Mouse (Mus musculus) mouse trophoblast stem cell (cell line): ENCODE measurements around the gene Slu7.

Experiments
- in situ Hi-C, 2 experiments: fragments of 300-500 bp; cut with MseI, MboI; formaldehyde crosslinking; loops; 2 replicates in 1 of 2; 3 replicates in 1 of 2; pipeline ENCODE4 v1.15.1; 2025

Slu7 gene

DNA sequence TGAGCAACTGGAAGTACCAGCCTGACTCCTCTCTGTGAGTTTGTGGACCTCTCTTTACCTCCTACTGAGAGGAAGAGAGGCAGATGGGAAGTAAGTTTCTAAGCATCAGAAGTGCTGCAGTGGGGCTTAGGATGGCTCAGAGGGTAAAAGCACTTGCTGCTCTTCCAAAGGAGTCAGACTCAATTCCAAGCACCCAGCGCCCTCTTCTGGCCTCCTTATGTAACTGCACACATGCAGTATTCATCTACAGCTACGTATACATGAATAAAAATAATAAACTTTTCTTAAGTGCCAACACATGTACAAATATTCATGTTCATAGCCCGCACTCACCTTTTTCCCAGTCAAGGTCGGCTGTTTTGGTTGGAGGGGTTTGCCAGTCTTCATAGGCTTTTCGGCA lies 9.2 kb upstream of the Slu7 start:
- in situ Hi-C loops, result no loop called here

DNA sequence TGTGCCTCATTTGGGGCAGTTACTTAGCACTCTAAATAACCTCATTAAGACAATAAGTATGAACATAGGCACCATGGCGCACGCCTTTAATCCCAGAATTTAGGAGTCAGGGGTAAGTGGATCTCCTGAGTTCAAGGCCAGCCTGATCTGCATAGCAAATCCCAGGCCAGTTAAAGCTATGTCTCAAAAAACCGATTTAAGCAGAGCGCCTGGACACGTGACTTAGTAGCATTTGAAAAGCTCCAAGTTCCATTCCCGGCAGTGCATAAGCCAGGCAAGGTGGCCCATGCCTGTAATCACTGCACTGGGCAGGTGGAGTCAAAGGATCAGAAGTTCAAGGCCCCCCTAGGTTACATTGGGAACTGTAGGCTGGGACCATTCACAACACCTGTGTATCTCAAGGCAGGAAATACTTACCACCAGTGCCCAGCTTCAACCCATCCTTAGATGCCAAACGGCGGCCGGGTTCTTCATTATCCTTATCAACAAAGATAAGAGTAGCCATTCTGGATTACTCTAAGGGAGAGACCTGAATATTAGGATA lies 8.3 kb upstream of the Slu7 start:
- in situ Hi-C loops, result no loop called here

DNA sequence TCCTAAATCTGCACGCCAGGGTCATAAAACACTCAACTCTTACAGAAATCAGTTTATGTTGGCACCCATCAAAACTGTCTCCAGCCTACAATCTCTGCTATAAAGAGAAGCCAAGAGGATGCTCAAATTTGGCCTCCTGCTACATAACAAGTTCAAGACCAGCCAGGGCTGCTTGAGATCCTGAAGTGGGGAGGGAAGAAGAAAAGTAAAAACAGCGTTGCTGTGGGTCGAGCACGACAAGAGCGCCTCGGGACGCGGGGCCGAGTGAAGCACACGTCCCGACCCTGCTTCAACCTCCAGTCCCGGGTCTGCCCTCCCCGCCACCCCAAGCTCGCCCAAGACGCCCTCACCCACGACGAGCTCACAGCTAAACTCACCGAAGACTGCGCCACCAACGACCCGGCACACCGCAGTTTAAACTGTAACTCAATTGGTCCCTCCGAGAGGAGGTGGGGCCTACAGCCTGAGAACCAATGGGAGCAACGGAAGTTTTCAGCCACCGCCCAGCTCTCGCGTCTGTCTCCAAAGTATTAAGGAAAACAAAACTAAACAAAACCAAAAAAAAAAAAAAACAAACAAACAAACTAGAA lies 7.6 kb upstream of the Slu7 start, which contains the start of gene Pttg1:
Gene Pttg1 (minus strand): TSS at position 428 of the 590 bp plus-strand sequence.
- in situ Hi-C loops, result no loop called here

DNA sequence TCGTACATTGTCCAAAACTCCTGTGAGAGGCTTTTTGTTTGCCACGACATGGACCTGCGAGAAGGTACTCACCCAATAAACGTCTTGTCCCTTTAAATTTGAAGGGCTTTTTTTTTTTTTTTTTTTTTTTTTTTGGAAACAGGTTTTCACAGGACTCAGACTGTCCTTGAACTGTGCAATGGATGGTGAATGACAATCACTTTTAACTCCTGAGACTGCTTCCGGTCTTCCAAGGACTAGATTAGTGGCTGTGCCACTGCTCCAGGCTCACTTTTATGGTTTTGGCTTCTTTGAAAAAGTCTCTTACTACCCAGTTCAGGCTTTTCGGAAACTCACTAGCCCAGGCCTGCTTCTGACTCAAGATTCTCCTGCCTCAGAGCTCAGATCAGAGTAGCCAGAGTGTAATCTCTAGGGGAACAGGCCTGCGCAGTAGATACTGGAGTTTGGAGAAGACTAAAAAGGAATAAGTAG lies 7.1 kb upstream of the Slu7 start:
- in situ Hi-C loops, result no loop called here

DNA sequence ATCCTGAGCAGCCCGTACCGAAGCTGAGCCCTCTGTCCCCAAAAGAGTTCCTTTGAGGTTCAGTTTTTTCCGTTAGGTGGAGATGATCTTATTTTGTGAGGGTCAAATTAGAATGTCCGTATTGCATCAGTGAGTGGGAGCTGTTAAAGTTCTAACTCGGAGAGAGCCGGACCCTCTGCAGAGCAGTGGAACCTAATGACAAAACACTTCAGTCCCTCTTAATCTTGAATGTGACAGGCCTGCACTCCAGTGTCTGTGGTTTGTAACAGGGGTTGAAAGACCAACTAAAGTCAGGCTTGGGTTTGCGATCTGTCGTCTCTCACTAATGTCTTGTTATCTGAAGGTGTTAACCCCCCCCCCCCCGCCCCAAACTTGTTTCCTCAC lies 472 bp downstream of the Slu7 start:
- in situ Hi-C loops, result no loop called here

DNA sequence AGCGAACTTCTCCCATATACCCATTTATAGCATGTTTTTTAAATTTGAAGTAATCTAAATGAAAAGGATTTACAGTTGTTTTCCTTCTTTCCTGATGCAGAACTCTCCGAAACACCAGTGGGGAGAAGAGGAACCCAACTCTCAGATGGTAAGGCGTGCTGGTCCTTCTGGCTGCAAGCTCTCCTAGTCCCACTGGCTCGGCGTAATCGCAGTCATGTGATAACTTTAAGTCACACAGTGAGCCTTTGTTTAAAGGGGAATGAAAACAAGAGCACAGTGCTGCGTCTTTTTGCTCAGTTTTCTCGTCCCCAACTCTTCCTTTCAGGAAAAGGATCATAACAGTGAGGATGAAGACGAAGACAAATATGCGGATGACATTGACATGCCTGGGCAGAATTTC lies 7.6 kb downstream of the Slu7 start:
- in situ Hi-C loops, result no loop called here

DNA sequence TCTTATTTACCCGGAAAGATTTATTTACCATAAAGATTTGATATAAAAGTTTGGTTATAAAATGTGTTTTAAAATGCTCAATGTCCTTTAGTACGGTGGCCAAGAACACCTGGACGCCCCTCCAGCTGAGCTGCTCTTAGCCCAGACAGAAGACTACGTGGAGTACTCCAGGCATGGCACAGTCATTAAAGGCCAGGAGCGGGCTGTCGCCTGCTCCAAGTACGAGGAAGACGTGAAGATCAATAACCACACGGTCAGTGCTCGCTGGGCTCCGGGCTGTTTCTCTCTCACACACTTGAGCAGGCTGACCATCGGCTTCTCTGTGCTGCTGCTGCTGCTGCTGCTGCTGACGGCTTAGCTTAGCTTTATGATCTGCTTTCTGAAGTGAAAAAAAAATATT lies 9.6 kb downstream of the Slu7 start:
- in situ Hi-C loops, result no loop called here

DNA sequence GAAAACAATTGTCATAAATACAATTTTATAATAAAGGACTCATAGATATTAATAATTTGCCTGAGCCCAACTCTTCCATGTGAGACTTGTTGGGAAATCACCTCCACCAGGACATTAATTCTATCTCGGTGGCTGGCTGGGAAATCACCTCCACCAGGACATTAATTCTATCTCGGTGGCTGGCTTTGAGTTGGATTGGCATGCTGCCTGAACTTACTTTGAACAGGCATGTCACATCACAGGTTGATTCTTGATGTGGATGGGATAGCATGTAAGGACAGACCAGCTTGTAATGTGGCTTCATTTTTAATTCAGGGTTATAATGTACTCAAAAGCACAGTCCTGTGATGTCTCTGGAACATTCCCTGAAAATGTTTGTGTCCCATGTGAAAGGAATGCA lies 16.4 kb downstream of the Slu7 start:
- in situ Hi-C loops, result loop anchor here in 1 of 2 experiments (5.0 kb wide), 1 partner anchor 37 kb away; no protein-coding TSS in a partner anchor

DNA sequence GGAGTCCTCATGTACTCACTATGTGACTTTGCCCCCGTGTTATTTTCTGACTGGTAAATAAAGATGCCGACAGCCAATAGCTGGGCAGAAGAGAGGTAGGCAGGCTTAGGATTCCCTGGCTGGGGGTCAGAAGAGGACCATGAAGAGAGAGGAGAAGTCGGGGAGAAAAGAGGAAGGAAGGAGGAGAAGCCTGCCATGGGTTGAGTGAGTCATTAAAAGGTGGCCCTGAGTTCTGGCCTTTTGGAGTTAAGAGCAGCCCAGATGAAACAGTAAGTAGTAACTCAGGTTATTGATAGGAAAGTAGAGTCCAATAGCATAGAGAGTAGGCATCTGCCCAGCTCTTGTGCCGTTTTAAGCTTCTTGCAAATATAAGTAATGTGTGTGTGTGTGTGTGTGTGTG lies 17.8 kb downstream of the Slu7 start:
- in situ Hi-C loops, result loop anchor here in 1 of 2 experiments (5.0 kb wide), 1 partner anchor 36 kb away; no protein-coding TSS in a partner anchor

DNA sequence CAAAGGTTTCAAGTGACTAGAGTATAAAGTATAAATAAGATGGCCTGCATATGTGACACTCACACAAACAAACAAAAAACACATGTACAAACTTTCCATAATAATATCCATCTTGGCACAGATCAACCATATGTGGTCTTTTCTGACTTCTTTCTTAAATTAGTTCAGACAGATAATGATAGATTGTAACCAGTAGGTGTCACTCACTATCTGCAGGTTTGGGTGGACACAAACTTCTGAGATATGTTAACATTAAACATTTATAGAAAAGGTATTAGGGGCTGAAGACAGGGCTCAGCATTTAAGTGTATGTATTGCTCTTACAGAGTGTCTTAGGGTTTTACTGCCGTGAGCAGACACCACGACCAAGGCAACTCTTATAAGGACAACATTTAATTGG lies 18.7 kb downstream of the Slu7 start:
- in situ Hi-C loops, result loop anchor here in 1 of 2 experiments (5.0 kb wide), 1 partner anchor 35 kb away; no protein-coding TSS in a partner anchor

DNA sequence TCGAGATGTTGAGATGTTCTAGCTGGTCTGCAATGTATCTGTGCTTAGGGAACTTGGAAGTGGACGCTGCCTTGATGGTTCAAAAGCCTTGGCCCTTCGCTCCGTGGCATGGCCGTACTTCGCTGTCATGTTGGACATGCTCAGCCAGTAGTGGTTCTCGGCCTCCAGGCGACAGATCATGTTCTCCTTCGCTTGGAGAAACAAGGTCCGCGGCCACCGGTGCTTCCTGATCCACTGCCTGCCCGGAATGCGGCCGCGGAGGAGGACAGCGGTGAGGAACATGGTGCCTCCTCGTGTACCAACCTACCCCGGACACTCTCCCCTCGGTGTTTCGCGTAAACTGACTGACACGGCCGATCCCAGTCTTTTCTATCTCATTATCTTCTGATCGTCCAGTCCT lies 29.7 kb downstream of the Slu7 start:
- in situ Hi-C loops, result no loop called here

DNA sequence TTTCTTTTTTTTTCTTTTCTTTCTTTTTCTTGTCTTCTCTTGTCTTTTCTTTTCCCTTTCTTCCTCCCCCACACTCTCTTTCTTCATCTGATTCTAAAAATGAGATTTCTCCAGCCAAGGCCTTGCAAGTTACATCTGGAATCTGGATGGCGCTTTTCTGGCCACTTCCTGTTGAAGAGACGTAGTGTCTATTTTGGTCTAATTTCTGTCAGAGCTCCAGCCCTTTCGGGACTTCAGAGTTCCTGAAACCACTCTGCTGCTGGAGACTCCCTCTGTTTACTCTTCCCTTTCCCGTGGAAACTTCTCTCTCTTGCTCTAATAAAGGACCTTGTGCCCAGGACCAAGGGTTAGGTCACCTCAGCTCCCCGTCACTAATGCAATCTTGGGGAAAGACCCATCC lies 36.6 kb downstream of the Slu7 start:
- in situ Hi-C loops, result no loop called here

DNA sequence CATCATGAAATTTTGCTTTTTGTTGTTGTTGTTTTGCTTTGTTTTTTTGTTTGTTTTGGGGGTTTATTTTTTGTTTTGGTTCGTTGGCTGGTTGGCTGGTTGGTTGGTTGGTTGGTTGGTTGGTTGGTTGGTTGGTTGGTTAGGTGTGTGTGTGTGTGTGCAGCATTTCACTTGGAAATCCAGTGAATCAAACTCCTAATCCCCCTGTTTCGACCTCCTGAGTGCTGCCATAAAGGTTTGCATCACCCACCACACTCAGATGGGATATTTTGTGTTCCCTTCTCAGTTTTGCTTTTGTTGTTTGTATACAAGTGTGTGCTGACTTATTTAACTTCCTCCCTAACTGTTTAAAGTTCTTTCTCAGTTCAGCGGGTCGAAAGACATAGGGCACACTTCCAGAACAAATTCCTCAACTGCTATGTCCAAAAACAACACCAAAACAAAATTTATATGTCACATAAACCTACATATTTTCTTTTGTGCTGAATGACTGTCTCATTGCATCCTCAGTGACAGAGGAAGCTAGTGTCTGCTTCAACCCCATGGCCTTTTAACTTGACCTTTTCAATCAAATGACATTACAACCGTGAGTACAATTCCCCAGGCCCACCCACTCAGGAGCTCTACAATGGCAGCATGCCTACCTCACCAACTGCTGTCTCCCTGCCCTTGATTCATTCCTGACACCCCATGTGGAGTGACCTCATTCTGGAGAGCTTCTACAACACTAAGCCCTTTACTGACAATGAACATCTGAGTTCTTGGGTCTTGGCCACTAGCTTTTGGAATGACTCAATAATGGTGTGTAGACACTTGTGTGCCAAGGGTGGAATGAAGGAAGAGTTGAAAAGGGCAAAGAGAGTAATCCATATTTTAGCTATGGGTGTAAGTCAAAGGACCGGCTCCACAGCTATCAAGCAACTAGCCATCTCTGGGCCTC lies 37.6 kb downstream of the Slu7 start:
- in situ Hi-C loops, result no loop called here

DNA sequence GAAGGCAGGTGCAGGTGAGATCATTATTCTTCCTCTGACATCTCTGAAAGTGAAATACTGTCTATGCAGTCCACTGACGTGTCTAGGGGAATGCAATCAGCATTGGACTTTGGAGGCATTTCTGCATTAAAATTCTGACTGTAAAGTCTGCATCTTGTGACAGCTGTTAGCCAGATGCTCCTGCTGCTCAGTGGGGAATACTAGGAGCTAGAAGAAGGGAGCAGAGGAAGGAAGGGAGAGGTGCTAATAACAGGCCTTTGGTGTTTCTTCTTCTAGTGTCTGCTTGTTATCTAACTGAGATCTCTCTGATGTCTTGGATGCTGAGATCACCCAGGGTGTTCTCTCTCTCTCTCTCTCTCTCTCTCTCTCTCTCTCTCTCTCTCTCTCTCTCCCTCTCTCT lies 39.6 kb downstream of the Slu7 start:
- in situ Hi-C loops, result no loop called here

DNA sequence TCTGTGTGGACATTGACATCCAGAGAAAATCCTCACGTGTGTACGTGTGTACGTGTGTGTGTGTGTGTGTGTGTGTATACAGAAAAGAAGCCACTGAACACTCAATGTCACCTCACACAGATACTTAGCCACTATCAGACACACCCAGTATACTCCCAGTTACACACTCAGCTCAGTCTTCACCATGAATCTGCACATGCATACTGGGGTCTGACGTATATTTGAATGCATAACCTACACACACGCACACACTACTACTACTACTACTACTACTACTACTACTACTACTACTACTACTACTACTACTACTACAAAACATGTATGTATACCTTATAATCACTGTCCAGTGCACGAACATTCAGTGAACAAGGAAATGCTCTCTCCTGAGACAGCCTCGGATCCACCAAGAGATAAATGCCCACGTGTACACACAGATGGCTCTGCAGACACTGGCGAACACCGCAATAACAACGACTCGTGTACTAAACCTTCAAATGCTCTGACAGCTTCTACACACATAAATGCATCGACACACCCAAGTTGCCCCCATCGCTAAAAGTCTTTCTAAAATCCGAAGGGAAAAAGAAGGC lies 40.2 kb downstream of the Slu7 start:
- in situ Hi-C loops, result no loop called here

DNA sequence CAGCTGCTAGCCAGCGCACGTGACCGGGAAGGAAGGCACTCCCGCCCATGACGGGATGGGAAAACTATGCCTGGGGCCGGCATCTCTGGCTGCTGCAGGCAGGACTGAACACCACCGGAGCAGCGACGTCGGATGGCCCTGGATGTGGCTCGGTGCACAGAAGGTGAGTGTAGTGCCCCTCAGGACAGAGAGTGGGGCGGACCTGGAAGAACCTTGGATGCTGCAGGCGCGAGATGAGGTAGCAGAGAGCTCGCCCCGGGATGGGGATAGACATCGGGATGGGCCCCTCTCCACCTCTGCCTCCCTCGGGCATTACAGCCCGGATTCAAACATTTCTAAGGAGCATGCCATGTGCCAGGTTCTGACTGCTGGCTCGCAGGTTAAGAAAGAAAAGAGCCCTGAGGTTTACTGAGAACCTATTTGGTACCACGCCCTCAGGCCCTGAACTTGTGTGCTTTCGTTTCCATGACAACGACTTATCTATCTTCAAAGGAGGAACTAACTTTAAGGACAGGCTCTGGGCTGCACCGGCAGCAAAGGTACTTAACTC lies 40.8 kb downstream of the Slu7 start, which contains the start of gene C1qtnf2:
Gene C1qtnf2 (plus strand): TSS at position 52 of the 550 bp plus-strand sequence.
- in situ Hi-C loops, result no loop called here

DNA sequence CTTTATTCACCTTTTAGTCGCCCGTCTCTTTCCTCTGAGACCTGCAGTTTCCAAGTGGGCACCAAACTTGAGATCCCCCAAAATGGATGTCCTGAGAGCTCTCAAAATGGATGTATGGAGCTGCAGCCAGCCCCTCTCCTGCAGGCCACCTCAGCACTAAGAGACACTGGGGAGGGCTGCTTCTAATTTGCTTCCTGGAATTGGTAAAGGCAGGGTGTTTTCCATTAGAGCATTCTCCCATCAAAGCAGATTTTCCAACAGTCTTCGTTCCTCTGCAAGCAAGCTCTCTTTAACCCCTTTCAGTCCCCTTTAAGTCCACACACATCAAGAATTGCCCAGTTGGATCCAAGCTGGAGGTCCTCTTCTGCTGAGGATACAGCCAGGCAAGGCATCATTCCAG lies 45.8 kb downstream of the Slu7 start:
- in situ Hi-C loops, result no loop called here

DNA sequence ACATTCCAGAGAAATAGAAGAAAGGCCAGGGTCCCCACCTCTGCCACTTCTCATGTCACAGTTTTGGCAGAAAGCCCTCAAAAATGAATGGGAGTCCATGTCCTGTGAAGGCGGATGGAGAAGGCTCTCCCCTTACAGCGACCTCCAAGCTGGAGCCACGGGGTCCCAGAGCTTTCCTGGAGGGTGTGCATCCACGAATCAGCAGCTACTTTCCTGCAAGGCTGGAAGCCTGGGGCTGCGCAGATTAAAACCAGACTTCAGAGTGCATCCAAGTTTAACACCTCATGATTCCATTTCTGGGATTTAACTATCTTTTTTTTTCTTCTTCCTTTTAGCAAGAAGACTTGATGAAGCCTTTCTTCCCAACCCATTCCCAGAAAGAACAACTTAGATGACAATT lies 47.0 kb downstream of the Slu7 start:
- in situ Hi-C loops, result no loop called here

DNA sequence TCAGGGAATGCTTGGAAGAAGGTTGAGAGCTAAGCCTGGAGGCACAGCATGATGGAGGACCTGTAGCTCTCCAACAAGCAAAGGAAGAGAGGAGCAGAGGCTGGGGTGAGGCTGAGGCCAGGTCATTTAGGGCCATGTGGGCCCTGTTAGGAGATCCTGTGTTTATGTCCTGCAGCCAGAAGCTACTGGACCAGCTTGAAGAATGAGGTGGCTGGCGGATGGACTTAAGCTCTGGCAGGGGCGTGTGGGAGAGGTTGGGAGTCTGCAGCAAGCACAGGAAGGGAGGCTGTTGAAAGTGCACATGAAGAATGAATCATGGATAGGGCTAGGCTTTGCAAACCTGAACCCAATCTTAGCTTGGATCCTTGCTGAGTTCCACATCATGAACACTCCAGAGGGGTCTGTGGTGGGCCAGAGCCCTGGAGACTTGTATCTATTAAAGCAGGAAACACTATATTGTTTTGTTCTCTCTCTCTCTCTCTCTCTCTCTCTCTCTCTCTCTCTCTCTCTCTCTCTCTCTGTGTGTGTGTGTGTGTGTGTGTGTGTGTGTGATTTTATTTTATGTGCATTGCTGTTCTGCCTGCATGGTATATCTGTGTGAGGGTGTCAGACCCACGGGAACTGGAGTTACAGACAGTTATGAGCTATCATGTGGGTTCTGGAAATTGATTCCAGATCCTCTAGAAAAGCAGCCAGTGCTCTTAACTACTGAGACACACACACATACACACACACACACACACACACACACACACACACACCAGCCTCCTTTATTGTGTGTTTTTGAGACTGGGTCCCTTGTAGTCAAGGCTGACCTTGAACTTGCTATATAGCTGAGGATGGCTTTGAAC lies 48.4 kb downstream of the Slu7 start:
- in situ Hi-C loops, result no loop called here

DNA sequence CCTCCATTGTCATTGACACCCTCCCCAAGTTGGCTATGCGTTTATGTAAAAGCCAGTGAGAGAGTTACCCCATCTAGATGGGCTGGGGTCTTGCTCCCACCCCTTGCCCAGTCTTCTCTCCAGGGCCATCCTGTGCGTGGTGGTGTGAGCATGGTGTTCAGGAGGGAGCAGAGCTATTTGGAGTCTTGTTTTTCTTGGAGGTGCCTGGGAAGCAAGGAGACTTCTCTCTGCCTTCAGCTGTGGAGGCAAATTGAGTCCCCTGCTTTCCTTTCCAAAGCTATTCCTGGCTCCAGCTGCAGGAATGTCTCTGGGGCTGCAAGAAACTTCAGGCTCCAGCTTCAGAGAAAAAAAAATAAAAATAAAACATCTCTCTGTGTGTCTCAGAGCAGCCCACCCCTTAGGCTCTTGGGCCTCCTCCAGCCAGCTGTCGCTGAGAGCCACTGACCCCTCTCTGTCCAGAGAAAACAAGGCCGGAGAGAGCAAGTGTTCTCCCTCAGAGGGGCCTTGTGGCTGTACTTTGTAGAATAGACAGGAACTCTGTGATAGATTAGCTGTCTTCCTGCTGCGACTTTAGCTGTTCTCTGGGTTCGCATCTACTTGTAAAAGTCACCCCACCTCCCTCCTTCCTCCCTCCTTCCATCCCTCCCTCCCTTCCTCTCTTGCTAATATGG lies 49.7 kb downstream of the Slu7 start:
- in situ Hi-C loops, result no loop called here
